Mouse (Mus musculus) heart, postnatal 4 days (tissue): ENCODE results near the gene Frmd7. TPM values are rescaled to one million over a fixed set of nuclear protein-coding genes. Genes with fewer than 3 reads are reported as not detected.

Experiments
- DNase-seq: peaks from one replicate; pipeline ENCODE4 v3.0.0; 2021
- total RNA-seq, 2 experiments: library from RNA; stranded (reverse); gene quantifications; 2 replicates each; pipeline ENCODE4 v1.2.3; 2021

Gene Frmd7
- total RNA-seq, 2 experiments from 2014 or later: not detected

DNA sequence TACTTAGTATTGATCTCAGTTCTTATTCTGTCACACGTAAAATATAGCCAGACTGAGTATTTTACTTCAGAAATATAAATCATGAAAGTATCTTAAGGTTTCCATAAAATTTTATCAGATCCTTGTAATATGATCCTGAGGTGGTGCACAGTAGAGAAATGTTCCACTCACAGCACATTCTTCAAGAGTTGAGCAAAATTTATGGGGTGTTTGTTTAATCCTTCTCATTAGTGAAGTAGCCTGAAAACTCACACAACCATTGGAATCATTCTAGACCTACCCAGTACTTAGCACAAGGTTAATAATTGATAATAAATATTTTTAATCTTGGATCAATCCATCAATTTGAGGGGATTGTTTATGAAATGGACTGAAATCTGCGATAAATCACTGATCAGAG, 78.7 kb downstream of the Frmd7 start:
- DNase-seq: no peak

DNA sequence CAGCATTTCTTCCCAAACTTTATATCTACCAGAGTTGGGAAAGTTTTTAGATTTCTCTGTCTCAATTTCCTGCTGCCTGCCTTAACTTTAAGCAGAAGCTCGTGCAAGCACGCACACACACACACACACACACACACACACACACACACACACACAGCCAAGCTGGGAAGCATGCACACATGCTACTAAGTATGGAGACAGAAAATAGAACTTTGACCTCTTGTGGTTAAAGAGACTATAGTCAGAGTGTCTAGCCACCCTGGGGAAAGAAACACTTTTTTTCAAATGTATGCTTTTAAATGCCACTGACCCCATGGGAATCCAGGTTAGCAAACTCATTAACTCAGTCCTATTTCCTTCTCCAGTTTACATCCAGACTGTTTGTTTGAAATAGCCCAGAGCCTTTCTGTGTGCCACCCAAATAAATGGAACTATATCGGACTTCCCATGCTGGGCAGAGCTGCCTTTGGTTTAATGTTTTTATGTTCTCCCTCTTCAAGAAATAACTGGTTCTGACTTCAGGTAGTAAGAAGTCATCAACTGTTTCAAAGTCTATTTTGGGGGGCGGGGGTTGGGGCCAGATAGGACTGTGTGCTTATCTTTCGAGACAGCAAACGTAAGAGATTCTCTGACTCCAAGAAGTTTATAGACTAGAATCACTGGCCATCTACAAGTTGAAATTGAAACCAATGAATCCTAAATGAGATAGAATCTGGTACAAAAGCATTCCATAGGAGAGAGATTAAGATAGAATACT, 91.9 kb downstream of the Frmd7 start:
- no peak for DNase-seq

Other genes with a start within 250 kb of the Frmd7 start
- 1 to 10 TPM; 4.7 to 4.9 TPM for gene Stk26, start 101.7 kb downstream of the Frmd7 start, total RNA-seq
- gene Rap2c, start 75.3 kb upstream of the Frmd7 start, total RNA-seq: 10 to 100 TPM; 34.8 to 36.9 TPM